Mouse (Mus musculus) frontal cortex, adult 2 months (tissue): Measurements from ENCODE around the gene Ppip5k1. TPM values are rescaled to one million over a fixed set of nuclear protein-coding genes. Genes with fewer than 3 reads are reported as not detected.
"Not testable (repeated sequence)": the region's sequence is repeated elsewhere in the genome, so short reads cannot be mapped to it uniquely, and the experiment has no call there.

Experiments used
- DNase-seq, 2 experiments: peaks; one replicate each; pipeline ENCODE4 v3.0.0; 2022; ENCODE audit warnings: low spot score in 1 of 2; ENCODE audit errors: extremely low spot score in 1 of 2
- polyA plus RNA-seq: library from polyadenylated mRNA; depleted of rRNA; stranded (reverse); fragments of >200 nt; gene quantifications from 2 replicates; pipeline ENCODE4 v1.2.3, GENCODE M21; 2012; rRNA removed

Gene Ppip5k1
- 96.5 and 104 TPM in 2 replicates for polyA plus RNA-seq

GRCm38 (mm10) chr2:121354820-121355592 lies at the start of gene Ppip5k1:
Gene Ppip5k1, minus strand, starts transcription at chr2:121355396.
- DNase-seq, result peak; percentile 96 to 99

- DNase-seq, result no peak
Observed at GRCm38 (mm10) chr2:121403296-121403695, 48.1 kb upstream of the Ppip5k1 start.

- DNase-seq, result peak; percentile 25 to 97
Observed at GRCm38 (mm10) chr2:121396624-121397023, 41.4 kb upstream of the Ppip5k1 start.

- not testable (repeated sequence) for DNase-seq
Observed at GRCm38 (mm10) chr2:121386961-121387575, 31.9 kb upstream of the Ppip5k1 start, which contains the start of gene Strc. Gene Strc, minus strand, starts transcription at chr2:121387168.

- DNase-seq, result no peak
Observed at GRCm38 (mm10) chr2:121374766-121375165, 19.6 kb upstream of the Ppip5k1 start.

- DNase-seq, result no peak
Observed at GRCm38 (mm10) chr2:121372266-121372665, 17.1 kb upstream of the Ppip5k1 start.

- no peak for DNase-seq
Observed at GRCm38 (mm10) chr2:121370921-121371320, 15.7 kb upstream of the Ppip5k1 start.

- no peak for DNase-seq
Observed at GRCm38 (mm10) chr2:121368831-121369230, 13.6 kb upstream of the Ppip5k1 start.

GRCm38 (mm10) chr2:121363656-121364055 lies 8.5 kb upstream of the Ppip5k1 start:
- DNase-seq, result peak in 1 of 2 experiments; percentile 57

GRCm38 (mm10) chr2:121359461-121359860 lies 4.3 kb upstream of the Ppip5k1 start:
- no peak for DNase-seq

- DNase-seq, result peak; percentile 79 to 92
Observed at GRCm38 (mm10) chr2:121358381-121358780, 3.2 kb upstream of the Ppip5k1 start.

GRCm38 (mm10) chr2:121357961-121358360 lies 2.8 kb upstream of the Ppip5k1 start:
- no peak for DNase-seq

GRCm38 (mm10) chr2:121357494-121357893 lies 2.3 kb upstream of the Ppip5k1 start, which contains the start of gene Ckmt1:
Gene Ckmt1, plus strand, starts transcription at chr2:121357714.
- DNase-seq, result no peak

GRCm38 (mm10) chr2:121354378-121354777 lies 818 bp downstream of the Ppip5k1 start:
- peak in 1 of 2 experiments; percentile 31 for DNase-seq

GRCm38 (mm10) chr2:121353156-121353555 lies 2.0 kb downstream of the Ppip5k1 start:
- no peak for DNase-seq

- no peak for DNase-seq
Observed at GRCm38 (mm10) chr2:121339057-121339456, 16.1 kb downstream of the Ppip5k1 start.

- no peak for DNase-seq
Observed at GRCm38 (mm10) chr2:121329492-121329891, 25.7 kb downstream of the Ppip5k1 start.

- no peak for DNase-seq
Observed at GRCm38 (mm10) chr2:121323693-121324470, 31.3 kb downstream of the Ppip5k1 start.

- DNase-seq, result no peak
Observed at GRCm38 (mm10) chr2:121323041-121323440, 32.2 kb downstream of the Ppip5k1 start.

- DNase-seq, result no peak
Observed at GRCm38 (mm10) chr2:121316278-121316677, 38.9 kb downstream of the Ppip5k1 start.

- DNase-seq, result no peak
Observed at GRCm38 (mm10) chr2:121308997-121309416, 46.2 kb downstream of the Ppip5k1 start.
